Mouse (Mus musculus): ENCODE data around the gene Grin3a.

DNA sequence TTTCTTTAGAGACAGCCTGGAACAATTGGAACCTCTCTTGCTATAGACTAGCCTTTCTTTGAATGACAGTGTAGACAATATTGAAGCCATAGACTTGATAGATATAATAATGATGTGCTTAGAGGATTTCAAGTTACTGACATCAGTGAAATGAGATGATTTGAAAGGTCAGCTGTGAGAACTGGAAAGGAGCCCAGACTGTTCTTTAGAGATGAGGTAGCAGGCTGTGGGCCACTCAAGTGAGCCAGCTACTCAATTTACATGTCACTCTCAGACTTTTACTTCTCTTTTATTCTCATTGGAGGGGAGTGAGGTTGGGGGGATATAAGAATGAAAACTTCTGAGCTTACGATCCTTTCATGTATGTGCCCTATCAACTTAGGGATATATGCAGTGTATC lies 186.1 kb downstream of the Grin3a start:
- TF ChIP-seq TBP (IDR thresholded peaks at IDR 0.05; ENCODE audit: low read depth, low read length) = no peak
- TF ChIP-seq CTCF (IDR thresholded peaks at IDR 0.05 in 2 of 3, conservative IDR thresholded peaks at IDR 0.05 in 1 of 3; ENCODE audit: control insufficient read depth in 1 of 3, insufficient read depth in 1 of 3, low read depth in 2 of 3, low read length in 3 of 3, poor library complexity in 1 of 3, severe bottlenecking in 1 of 3) = no peak
- TF ChIP-seq POLR2AphosphoS2 (IDR thresholded peaks at IDR 0.05; ENCODE audit: low read length) = no peak
- TF ChIP-seq MAX (IDR thresholded peaks at IDR 0.05; ENCODE audit: low read length) = no peak
- no peak for TF ChIP-seq POLR2A (IDR thresholded peaks at IDR 0.05; ENCODE audit: control insufficient read depth in 1 of 2, insufficient read depth in 1 of 2, low read depth in 1 of 2, low read length in 2 of 2, poor library complexity in 1 of 2)
- no peak for TF ChIP-seq CHD2 (IDR thresholded peaks at IDR 0.05; ENCODE audit: low read length)
- TF ChIP-seq SMC3 (IDR thresholded peaks at IDR 0.05; ENCODE audit: low read depth, low read length) = no peak
- TF ChIP-seq ZKSCAN1 (IDR thresholded peaks at IDR 0.05; ENCODE audit: low read depth, low read length) = no peak
- no peak for TF ChIP-seq EP300 (IDR thresholded peaks at IDR 0.05; ENCODE audit: low read depth in 1 of 2, low read length in 2 of 2)
- TF ChIP-seq E2F4 (IDR thresholded peaks at IDR 0.05; ENCODE audit: borderline replicate concordance, low read depth, low read length) = no peak
- TF ChIP-seq UBTF (IDR thresholded peaks at IDR 0.05; ENCODE audit: borderline replicate concordance, insufficient read depth, low read depth, low read length) = no peak
- no peak for TF ChIP-seq ZNF384 (IDR thresholded peaks at IDR 0.05; ENCODE audit: low read depth, low read length)
